Mouse (Mus musculus): Measurements from ENCODE around the gene Sox13. TPM values are rescaled to one million over a fixed set of nuclear protein-coding genes. Genes with fewer than 3 reads are reported as not detected.
A peak's percentile ranks its signal among the peaks of the same experiment; 100 is the strongest.

The Sox13 gene
- polyA plus RNA-seq, 1 experiment from 2014 or later: 12.3 TPM

GRCm38 (mm10) chr1:133375696-133376346 is 48.4 kb downstream of the Sox13 start:
- 82% methylated on average over 10 of the region's 10 CpGs for WGBS
- Histone ChIP-seq H3K4me2 (ENCODE audit: low read depth, low read length, severe bottlenecking) (no peak overlapping the region), H3K4me3 (ENCODE audit: low read depth, low read length) (no peak overlapping the region), H3K27me3 (ENCODE audit: control insufficient read depth, insufficient read depth, low read length) (no peaks in the 10 kb centered on the region), H3K9ac (ENCODE audit: low read length) (no peak overlapping the region), H3K36me3 (ENCODE audit: control insufficient read depth, insufficient read depth, low read length) (no peaks in the 10 kb centered on the region), H3K9me3 (ENCODE audit: control insufficient read depth, low read length) (no peaks in the 10 kb centered on the region), H3K4me1 (replicated peaks; ENCODE audit: control insufficient read depth, insufficient read depth, low read length) (no peaks in the 10 kb centered on the region), H3K27ac (ENCODE audit: low read depth, low read length) (no peak overlapping the region)
- DNase-seq (ENCODE audit: low spot score) (no peak), ATAC-seq (replicated peaks; ENCODE audit: low FRiP score) (no peak)

- H3K9ac ChIP-seq (ENCODE audit: low read length): no peak overlapping the region
- WGBS: 78% methylated on average over 8 of the region's 8 CpGs
- no peaks in the 10 kb centered on the region for H3K27me3 ChIP-seq (ENCODE audit: control insufficient read depth, insufficient read depth, low read length)
- H3K27ac ChIP-seq (ENCODE audit: low read depth, low read length): no peak overlapping the region
- no peak overlapping the region for H3K4me2 ChIP-seq (ENCODE audit: low read depth, low read length, severe bottlenecking)
- ATAC-seq (replicated peaks; ENCODE audit: low FRiP score) (no peak), DNase-seq (ENCODE audit: low spot score) (no peak)
- no peak overlapping the region for H3K4me3 ChIP-seq (ENCODE audit: low read depth, low read length)
- no peaks in the 10 kb centered on the region for H3K9me3 ChIP-seq (ENCODE audit: control insufficient read depth, low read length)
- H3K36me3 ChIP-seq (ENCODE audit: control insufficient read depth, insufficient read depth, low read length): no peaks in the 10 kb centered on the region
- H3K4me1 ChIP-seq (replicated peaks; ENCODE audit: control insufficient read depth, insufficient read depth, low read length): peaks cover 7% of the 10 kb centered on the region
These were observed 52.1 kb downstream of the Sox13 start for GRCm38 (mm10) chr1:133372113-133372512.

GRCm38 (mm10) chr1:133371431-133371830 is 52.7 kb downstream of the Sox13 start:
- ATAC-seq (replicated peaks; ENCODE audit: low FRiP score) (no peak), DNase-seq (ENCODE audit: low spot score) (no peak)
- Histone ChIP-seq H3K4me2 (ENCODE audit: low read depth, low read length, severe bottlenecking) (no peak overlapping the region), H3K27ac (ENCODE audit: low read depth, low read length) (no peak overlapping the region), H3K36me3 (ENCODE audit: control insufficient read depth, insufficient read depth, low read length) (no peaks in the 10 kb centered on the region), H3K9me3 (ENCODE audit: control insufficient read depth, low read length) (no peaks in the 10 kb centered on the region), H3K4me3 (ENCODE audit: low read depth, low read length) (no peak overlapping the region), H3K27me3 (ENCODE audit: control insufficient read depth, insufficient read depth, low read length) (no peaks in the 10 kb centered on the region), H3K4me1 (replicated peaks; ENCODE audit: control insufficient read depth, insufficient read depth, low read length) (peaks cover 7% of the 10 kb centered on the region), H3K9ac (ENCODE audit: low read length) (no peak overlapping the region)
- 90% methylated on average over 6 of the region's 6 CpGs for WGBS

GRCm38 (mm10) chr1:133370352-133370751 is 53.8 kb downstream of the Sox13 start:
- no peak for ATAC-seq (replicated peaks; ENCODE audit: low FRiP score)
- H3K36me3 ChIP-seq (ENCODE audit: control insufficient read depth, insufficient read depth, low read length): no peaks in the 10 kb centered on the region
- peaks cover 7% of the 10 kb centered on the region for H3K4me1 ChIP-seq (replicated peaks; ENCODE audit: control insufficient read depth, insufficient read depth, low read length)
- H3K9ac ChIP-seq (ENCODE audit: low read length): no peak overlapping the region
- WGBS: 83% methylated on average over 4 of the region's 4 CpGs
- no peaks in the 10 kb centered on the region for H3K9me3 ChIP-seq (ENCODE audit: control insufficient read depth, low read length)
- H3K4me2 ChIP-seq (ENCODE audit: low read depth, low read length, severe bottlenecking): no peak overlapping the region
- H3K4me3 ChIP-seq (ENCODE audit: low read depth, low read length): no peak overlapping the region
- H3K27ac ChIP-seq (ENCODE audit: low read depth, low read length): no peak overlapping the region
- H3K27me3 ChIP-seq (ENCODE audit: control insufficient read depth, insufficient read depth, low read length): peaks cover 3% of the 10 kb centered on the region; the same call in 1 of the 2 replicates
- DNase-seq (ENCODE audit: low spot score): no peak

GRCm38 (mm10) chr1:133368644-133369043 is 55.5 kb downstream of the Sox13 start:
- Histone ChIP-seq H3K4me2 (ENCODE audit: low read depth, low read length, severe bottlenecking) (no peak overlapping the region), H3K9ac (ENCODE audit: low read length) (no peak overlapping the region), H3K27me3 (ENCODE audit: control insufficient read depth, insufficient read depth, low read length) (peaks cover 19% of the 10 kb centered on the region), H3K36me3 (ENCODE audit: control insufficient read depth, insufficient read depth, low read length) (no peaks in the 10 kb centered on the region), H3K27ac (ENCODE audit: low read depth, low read length) (no peak overlapping the region), H3K9me3 (ENCODE audit: control insufficient read depth, low read length) (no peaks in the 10 kb centered on the region), H3K4me3 (ENCODE audit: low read depth, low read length) (no peak overlapping the region), H3K4me1 (replicated peaks; ENCODE audit: control insufficient read depth, insufficient read depth, low read length) (peaks cover 14% of the 10 kb centered on the region)
- ATAC-seq (replicated peaks; ENCODE audit: low FRiP score) (no peak), DNase-seq (ENCODE audit: low spot score) (no peak)
- 68% methylated on average over 10 of the region's 10 CpGs for WGBS

- DNase-seq (ENCODE audit: low spot score): no peak
These were observed 56.3 kb downstream of the Sox13 start for GRCm38 (mm10) chr1:133367606-133368488.

GRCm38 (mm10) chr1:133366951-133367605 is 57.1 kb downstream of the Sox13 start:
- Histone ChIP-seq H3K4me3 (ENCODE audit: low read depth, low read length) (no peak overlapping the region), H3K9ac (ENCODE audit: low read length) (no peak overlapping the region), H3K27me3 (ENCODE audit: control insufficient read depth, insufficient read depth, low read length) (peaks cover 21% of the 10 kb centered on the region), H3K4me2 (ENCODE audit: low read depth, low read length, severe bottlenecking) (no peak overlapping the region), H3K9me3 (ENCODE audit: control insufficient read depth, low read length) (no peaks in the 10 kb centered on the region), H3K27ac (ENCODE audit: low read depth, low read length) (no peak overlapping the region), H3K4me1 (replicated peaks; ENCODE audit: control insufficient read depth, insufficient read depth, low read length) (peaks cover 14% of the 10 kb centered on the region), H3K36me3 (ENCODE audit: control insufficient read depth, insufficient read depth, low read length) (no peaks in the 10 kb centered on the region)
- no peak for ATAC-seq (replicated peaks; ENCODE audit: low FRiP score)
- DNase-seq (ENCODE audit: low spot score): no peak
- 47% methylated on average over 10 of the region's 10 CpGs for WGBS

More at GRCm38 (mm10) chr1:133367606-133368488, 56.3 kb downstream of the Sox13 start:
- H3K4me1 ChIP-seq (replicated peaks; ENCODE audit: control insufficient read depth, insufficient read depth, low read length): peaks cover 14% of the 10 kb centered on the region
- H3K36me3 ChIP-seq (ENCODE audit: control insufficient read depth, insufficient read depth, low read length): no peaks in the 10 kb centered on the region
- H3K9ac ChIP-seq (ENCODE audit: low read length): 0 out of 2 replicates have a peak overlapping the region, but pooled peaks have one; percentile 3
- H3K4me2 ChIP-seq (ENCODE audit: low read depth, low read length, severe bottlenecking): no peak overlapping the region
- WGBS: 11% methylated on average over 11 of the region's 11 CpGs
- no peak for ATAC-seq (replicated peaks; ENCODE audit: low FRiP score)
- H3K27me3 ChIP-seq (ENCODE audit: control insufficient read depth, insufficient read depth, low read length): peaks cover 21% of the 10 kb centered on the region
- H3K4me3 ChIP-seq (ENCODE audit: low read depth, low read length): no peak overlapping the region
- no peak overlapping the region for H3K27ac ChIP-seq (ENCODE audit: low read depth, low read length)
- no peaks in the 10 kb centered on the region for H3K9me3 ChIP-seq (ENCODE audit: control insufficient read depth, low read length)

- no peak overlapping the region for H3K9ac ChIP-seq (ENCODE audit: low read length)
- ATAC-seq (replicated peaks; ENCODE audit: low FRiP score) (no peak), DNase-seq (ENCODE audit: low spot score) (no peak)
- 55% methylated on average over 2 of the region's 2 CpGs for WGBS
- H3K36me3 ChIP-seq (ENCODE audit: control insufficient read depth, insufficient read depth, low read length): no peaks in the 10 kb centered on the region
- no peak overlapping the region for H3K4me3 ChIP-seq (ENCODE audit: low read depth, low read length)
- no peak overlapping the region for H3K4me2 ChIP-seq (ENCODE audit: low read depth, low read length, severe bottlenecking)
- no peaks in the 10 kb centered on the region for H3K9me3 ChIP-seq (ENCODE audit: control insufficient read depth, low read length)
- H3K27ac ChIP-seq (ENCODE audit: low read depth, low read length): no peak overlapping the region
- peaks cover 14% of the 10 kb centered on the region for H3K4me1 ChIP-seq (replicated peaks; ENCODE audit: control insufficient read depth, insufficient read depth, low read length)
- H3K27me3 ChIP-seq (ENCODE audit: control insufficient read depth, insufficient read depth, low read length): peaks cover 21% of the 10 kb centered on the region
These were observed 59.3 kb downstream of the Sox13 start for GRCm38 (mm10) chr1:133364890-133365289.
